Mouse (Mus musculus) bone marrow, adult 2 months (tissue): ENCODE measurements around the gene Pex11b. TPM values are rescaled to one million over a fixed set of nuclear protein-coding genes. Genes with fewer than 3 reads are reported as not detected.
A peak's percentile ranks its signal among the peaks of the same experiment; 100 is the strongest.

Source experiments
- H3K27ac ChIP-seq: fragments of 200-500 bp; 2 replicates; pipeline ENCODE4 v1.5.1; 2012; ENCODE audit warnings: low read depth, mild to moderate bottlenecking, control low read depth, inconsistent platforms, low read length; ENCODE audit not compliant: control insufficient read depth, poor library complexity, insufficient read depth
- H3K4me1 ChIP-seq: fragments of 200-500 bp; 2 replicates; pipeline ENCODE4 v1.6.1; 2011; ENCODE audit warnings: low read length; ENCODE audit not compliant: control insufficient read depth, insufficient read depth
- H3K4me3 ChIP-seq: fragments of 200-500 bp; replicated peaks from 2 replicates; pipeline ENCODE3; 2011; ENCODE audit warnings: mild to moderate bottlenecking, low read depth, low read length, control low read depth; ENCODE audit not compliant: control insufficient read depth
- CTCF ChIP-seq: fragments of 200-500 bp; IDR thresholded peaks from 2 replicates; pipeline ENCODE4 v1.5.1; 2011; ENCODE audit warnings: low read length, control low read depth; ENCODE audit not compliant: control insufficient read depth, insufficient read depth
- POLR2A ChIP-seq: fragments of 200-500 bp; IDR thresholded peaks from 2 replicates; pipeline ENCODE4 v1.6.1; 2011; ENCODE audit warnings: low read depth, mild to moderate bottlenecking, control low read depth, low read length, borderline replicate concordance; ENCODE audit not compliant: control insufficient read depth
- WGBS: fragments of 180-500 bp; shearing (Covaris S2); methylation state at CpG from one replicate; pipeline ENCODE4 v1.1.7; 2018; 5-methylcytosine and 5-hydroxymethylcytosine counted together
- polyA plus RNA-seq: library from polyadenylated mRNA; stranded (reverse); fragments of >200 nt; gene quantifications from 2 replicates; pipeline ENCODE4 v1.2.4, GENCODE M21; 2011; ENCODE audit warnings: low replicate concordance; ENCODE audit not compliant: missing spikeins, insufficient read depth, insufficient read length

The Pex11b gene
- polyA plus RNA-seq, 1 experiment = 11.4 TPM

DNA sequence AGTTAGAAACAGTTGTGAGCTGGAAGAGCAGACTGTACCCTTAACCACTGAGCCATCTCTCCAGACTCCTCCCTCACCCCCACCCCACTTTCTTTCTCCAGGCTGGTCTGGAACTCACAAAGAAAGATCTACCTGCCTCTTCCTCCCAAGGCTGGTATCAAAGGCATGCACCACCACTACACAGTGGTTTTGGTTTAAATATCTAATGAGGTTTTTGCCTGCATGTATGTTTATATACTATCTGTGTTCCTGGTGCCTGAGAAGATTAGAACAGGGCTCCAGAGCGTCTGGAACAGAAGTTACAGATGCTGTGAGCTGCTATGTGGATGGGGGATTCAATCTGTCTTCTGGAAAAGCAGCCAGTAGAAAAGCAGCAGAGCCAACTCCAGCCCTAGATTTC is 1.2 kb upstream of the Pex11b start:
- peaks cover 1% of the 10 kb centered on the region; the same call in 1 of the 2 replicates for H3K4me1 ChIP-seq

DNA sequence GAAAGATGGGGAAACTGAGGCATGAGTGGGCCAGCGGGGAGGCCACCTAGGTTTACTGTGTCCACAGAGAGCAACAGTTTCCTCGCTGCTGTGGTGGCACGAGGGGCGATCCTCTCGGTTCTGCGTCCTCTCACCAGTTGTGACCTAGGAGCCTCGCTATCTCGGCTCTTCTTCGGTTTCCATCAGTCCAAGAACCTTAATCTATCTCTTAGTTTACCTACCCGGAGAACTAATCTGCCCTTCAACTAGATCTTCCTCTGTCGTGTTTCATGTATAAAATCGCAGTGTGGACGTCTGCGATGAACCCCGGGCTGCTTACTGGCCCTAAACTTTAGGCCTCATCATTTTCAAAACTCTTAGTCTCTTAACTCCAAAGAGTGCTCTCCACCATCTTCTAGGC is 730 bp downstream of the Pex11b start:
- TF ChIP-seq CTCF (no peak), POLR2A (no peak)
- Histone ChIP-seq H3K4me1 (peaks cover 1% of the 10 kb centered on the region; the same call in 1 of the 2 replicates), H3K4me3 (peak overlapping the region; percentile 92), H3K27ac (peak overlapping the region; percentile 87)
- WGBS = 5% methylated on average over 15 of the region's 15 CpGs

More for the DNA sequence above, 1.2 kb upstream of the Pex11b start:
- TF ChIP-seq POLR2A (no peak), CTCF (no peak)
- Histone ChIP-seq H3K4me3 (no peak overlapping the region), H3K27ac (no peak overlapping the region)
- WGBS = 83% methylated on average over 1 of the region's 1 CpGs

DNA sequence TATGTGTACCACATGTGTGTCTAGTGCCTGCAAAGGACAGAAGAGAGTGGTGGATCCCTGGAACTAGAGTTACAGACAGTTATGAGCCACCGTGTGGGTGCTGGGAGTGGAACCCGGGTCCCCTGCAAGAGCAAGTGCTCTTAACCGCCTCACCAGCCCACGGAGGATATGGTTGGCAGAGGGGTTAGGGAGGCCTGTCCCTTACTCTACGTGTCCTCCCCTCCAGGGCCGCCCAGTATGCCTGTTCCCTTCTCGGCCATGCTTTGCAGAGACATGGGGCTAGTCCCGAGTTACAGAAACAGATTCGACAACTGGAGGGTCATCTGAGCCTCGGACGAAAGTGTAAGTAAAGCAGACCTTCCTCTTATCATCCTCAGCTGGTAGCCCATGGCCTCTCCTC is 1.3 kb downstream of the Pex11b start:
- 63% methylated on average over 11 of the region's 11 CpGs for WGBS
- H3K27ac ChIP-seq = no peak overlapping the region
- peaks cover 1% of the 10 kb centered on the region; the same call in 1 of the 2 replicates for H3K4me1 ChIP-seq

DNA sequence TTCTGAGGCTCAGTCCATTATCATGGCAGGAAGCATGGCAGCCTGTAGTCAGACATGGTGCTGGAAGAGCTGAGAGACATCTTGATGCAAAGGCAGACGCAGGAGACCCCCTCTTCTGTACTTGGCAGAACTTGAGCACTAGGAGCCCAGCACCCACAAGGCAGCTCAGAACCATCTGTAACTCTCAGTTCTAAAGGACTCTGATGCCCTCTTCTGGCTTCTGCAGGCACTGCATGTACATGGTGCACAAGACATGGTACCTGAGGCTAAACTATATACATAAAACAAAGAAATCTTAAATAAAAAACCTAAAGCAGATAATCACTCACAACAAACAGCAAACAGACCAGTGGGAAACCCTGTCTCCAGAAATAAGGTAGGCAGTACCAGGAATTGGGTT is 4.0 kb downstream of the Pex11b start:
- TF ChIP-seq CTCF (peak; percentile 66), POLR2A (no peak)
- Histone ChIP-seq H3K4me3 (no peak overlapping the region), H3K4me1 (peaks cover 1% of the 10 kb centered on the region; the same call in 1 of the 2 replicates), H3K27ac (no peak overlapping the region)
- WGBS = 76% methylated on average over 1 of the region's 1 CpGs

More for the DNA sequence above, 1.3 kb downstream of the Pex11b start:
- TF ChIP-seq POLR2A (no peak), CTCF (no peak)
- no peak overlapping the region for H3K4me3 ChIP-seq

DNA sequence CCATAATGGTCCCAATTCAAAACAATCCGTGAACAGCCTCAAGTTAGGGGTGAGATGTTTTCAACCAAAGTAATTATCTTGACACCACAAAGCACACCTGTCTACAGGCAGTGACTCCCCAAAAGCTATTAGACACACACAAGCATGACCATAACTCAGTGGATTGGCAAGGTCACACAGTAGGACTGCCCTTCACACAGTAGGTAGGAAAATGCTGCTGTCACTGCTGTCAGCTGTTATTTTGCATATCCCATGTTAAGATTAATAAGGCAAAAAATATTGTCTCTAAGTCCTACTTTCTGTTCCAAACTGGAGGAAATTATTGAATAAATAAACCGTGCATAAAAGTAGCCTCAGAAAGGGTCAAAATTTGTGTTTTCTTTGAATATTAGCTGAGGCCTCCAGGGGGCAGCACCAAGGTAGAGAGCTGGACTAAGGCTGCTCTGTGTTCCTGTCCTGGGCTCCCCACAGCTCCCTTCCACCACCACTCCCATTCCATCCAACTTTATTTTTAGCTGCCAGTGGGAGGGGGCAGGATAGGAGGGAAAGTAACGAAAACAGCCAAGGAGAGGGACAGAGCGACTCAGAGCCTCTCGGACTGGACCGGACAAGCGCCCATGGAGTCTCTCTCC is 10.0 kb downstream of the Pex11b start, which contains the start of gene Itga10:
Gene Itga10, plus strand, starts transcription at position 567 of the 632 bp plus-strand sequence.
- no peaks in the 10 kb centered on the region for H3K4me1 ChIP-seq
- TF ChIP-seq POLR2A (no peak), CTCF (peak; percentile 51; the same call in 1 of the 2 replicates)
- no peak within 1 kb of the TSS for H3K4me3 ChIP-seq
- WGBS = 76% methylated on average over 7 of the region's 7 CpGs
- H3K27ac ChIP-seq = no peak within 1 kb of the TSS

DNA sequence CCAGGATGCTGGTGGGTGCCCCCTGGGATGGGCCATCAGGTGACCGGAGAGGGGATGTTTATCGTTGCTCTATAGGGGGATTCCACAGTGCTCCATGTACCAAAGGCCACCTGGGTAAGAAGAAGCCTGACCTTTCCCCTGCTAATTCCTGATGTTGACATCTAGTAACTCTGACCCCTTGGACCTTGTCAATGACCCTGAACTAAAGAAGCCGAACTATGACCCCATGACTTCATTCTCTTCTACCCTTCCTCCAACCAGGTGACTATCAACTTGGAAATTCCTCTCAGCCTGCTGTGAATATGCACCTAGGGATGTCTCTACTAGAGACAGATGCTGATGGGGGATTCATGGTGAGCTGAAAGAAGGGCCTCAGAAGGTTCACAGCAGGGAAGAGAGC is 12.2 kb downstream of the Pex11b start:
- Histone ChIP-seq H3K4me1 (no peaks in the 10 kb centered on the region), H3K27ac (no peak overlapping the region), H3K4me3 (no peak overlapping the region)
- WGBS = 85% methylated on average over 3 of the region's 3 CpGs
- TF ChIP-seq CTCF (no peak), POLR2A (no peak)

DNA sequence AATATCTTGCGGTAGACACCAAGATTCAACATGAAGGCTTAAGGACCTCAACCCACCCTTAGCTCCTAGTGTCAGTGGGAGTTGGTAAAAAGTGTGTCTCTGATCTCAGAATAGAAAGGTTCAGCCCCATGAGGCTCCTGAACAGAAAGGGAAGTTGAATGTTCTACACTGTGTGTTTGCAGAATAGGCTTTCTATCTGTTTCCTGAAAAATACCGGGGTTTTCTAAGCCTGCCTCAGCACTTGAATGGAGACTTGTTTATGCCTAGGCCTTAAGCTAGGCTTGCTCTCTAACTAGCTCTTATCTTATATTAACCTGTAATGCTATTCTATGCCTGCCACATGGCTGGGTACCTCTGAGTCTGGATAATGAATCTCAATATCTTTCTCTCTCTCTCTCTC is 25.7 kb downstream of the Pex11b start:
- no peak for TF ChIP-seq CTCF
- no peak for TF ChIP-seq POLR2A
- Histone ChIP-seq H3K27ac (no peak overlapping the region), H3K4me3 (no peak overlapping the region), H3K4me1 (no peaks in the 10 kb centered on the region)
- WGBS = 41% methylated on average over 2 of the region's 2 CpGs

DNA sequence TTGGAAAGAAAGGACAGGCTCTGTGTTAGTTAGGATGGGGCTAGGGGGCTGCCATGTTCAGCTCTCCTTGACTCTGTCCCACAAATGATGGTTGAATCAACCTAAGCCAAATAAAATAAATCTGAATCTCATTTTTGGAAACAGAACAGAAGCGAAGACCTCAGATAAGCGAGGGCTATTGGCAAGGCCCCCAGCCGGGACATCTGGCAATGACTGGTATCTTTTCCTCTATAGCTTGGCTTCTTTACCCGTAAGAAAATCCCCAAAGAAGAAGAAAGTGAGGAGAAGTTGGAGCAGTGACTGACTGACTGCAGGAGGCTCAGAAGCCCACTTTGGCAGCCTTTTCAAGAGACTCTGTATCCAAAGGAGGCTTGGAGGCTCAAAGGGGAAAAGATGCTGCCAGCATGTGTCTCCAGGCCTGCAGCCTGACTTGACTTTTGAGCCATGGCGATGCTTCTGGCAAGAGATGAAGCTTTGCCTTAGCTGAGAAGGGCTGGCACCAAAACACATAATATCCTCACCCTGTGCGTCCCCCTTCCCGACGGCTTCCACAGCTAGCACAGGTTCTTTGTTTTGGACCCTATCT is 27.6 kb downstream of the Pex11b start:
- Histone ChIP-seq H3K4me3 (no peak overlapping the region), H3K4me1 (no peaks in the 10 kb centered on the region), H3K27ac (no peak overlapping the region)
- WGBS = 78% methylated on average over 8 of the region's 8 CpGs
- TF ChIP-seq CTCF = no peak
- no peak for TF ChIP-seq POLR2A
